Mouse (Mus musculus) forebrain, embryonic 12.5 days (tissue): ENCODE results near the gene Prh1. TPM values are rescaled to one million over a fixed set of nuclear protein-coding genes. Genes with fewer than 3 reads are reported as not detected.
"Not testable (repeated sequence)": the region's sequence is repeated elsewhere in the genome, so short reads cannot be mapped to it uniquely, and the experiment has no call there.

Experiments
- ATAC-seq: fragments of 200-750 bp; cut with Nextera tagmentation; 2 replicates; pipeline ENCODE4 v1.8.0; 2017; ENCODE audit warnings: moderate TSS enrichment; ENCODE audit not compliant: low FRiP score
- H3K27ac ChIP-seq: fragments of 300-500 bp; sonication (generic); 2 replicates; pipeline ENCODE4 v1.5.1; 2016; ENCODE audit warnings: mild to moderate bottlenecking
- H3K27me3 ChIP-seq: fragments of 300-500 bp; sonication (generic); 2 replicates; pipeline ENCODE4 v1.6.1; 2016; ENCODE audit warnings: mild to moderate bottlenecking
- H3K36me3 ChIP-seq: fragments of 300-500 bp; sonication (generic); replicated peaks from 2 replicates; pipeline ENCODE4 v1.6.1; 2016; ENCODE audit warnings: mild to moderate bottlenecking
- H3K4me1 ChIP-seq: fragments of 300-500 bp; sonication (generic); 2 replicates; pipeline ENCODE4 v1.6.1; 2016
- H3K4me2 ChIP-seq: fragments of 300-500 bp; sonication (generic); 2 replicates; pipeline ENCODE4 v1.6.1; 2016; ENCODE audit warnings: mild to moderate bottlenecking, moderate library complexity
- H3K4me3 ChIP-seq: fragments of 300-500 bp; sonication (generic); replicated peaks from 2 replicates; pipeline ENCODE4 v1.5.1; 2016; ENCODE audit warnings: mild to moderate bottlenecking
- H3K9ac ChIP-seq: fragments of 300-500 bp; sonication (generic); 2 replicates; pipeline ENCODE4 v1.6.1; 2016; ENCODE audit warnings: mild to moderate bottlenecking
- H3K9me3 ChIP-seq: fragments of 300-500 bp; sonication (generic); 2 replicates; pipeline ENCODE4 v1.6.1; 2016
- WGBS: fragments of 180-500 bp; shearing (Covaris S2); methylation state at CpG from one replicate; pipeline ENCODE4 v1.1.7; 2016; 5-methylcytosine and 5-hydroxymethylcytosine counted together
- polyA plus RNA-seq: library from polyadenylated mRNA; unstranded; fragments of >200 nt; fragmentation: Nextera tagmentation; extraction: Ambion mirVana; gene quantifications from 2 replicates; pipeline ENCODE4 v1.2.1, GENCODE M21; 2016

The Prh1 gene
- polyA plus RNA-seq: not detected in 2 replicates

DNA sequence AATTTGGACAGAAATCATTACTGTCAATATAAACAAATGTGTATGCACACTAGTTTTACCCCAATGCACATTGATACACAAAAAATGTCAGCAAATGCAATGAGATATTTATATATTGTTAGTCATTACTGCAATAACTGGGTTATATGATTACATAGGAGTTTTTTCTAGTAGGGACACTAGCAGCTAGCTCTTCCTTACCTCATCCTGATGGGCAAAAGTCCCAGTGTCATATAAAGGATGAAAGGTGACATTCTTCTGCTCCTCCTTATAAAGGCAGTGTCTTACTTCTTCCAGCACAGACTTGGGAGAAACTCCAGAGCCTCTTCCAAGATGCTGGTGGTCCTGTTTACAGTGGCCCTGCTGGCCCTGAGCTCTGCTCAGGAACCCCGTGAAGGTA is at the start of gene Prh1:
Prh1 (plus strand) TSS at position 301 of the 400 bp plus-strand sequence.
- WGBS: 83% methylated on average over 1 of the region's 1 CpGs

GRCm38 (mm10) chr6:132595613-132596012 is 26.0 kb downstream of the Prh1 start, which contains the start of gene Prp2:
Prp2 (plus strand) TSS chr6:132595913.
- not testable (repeated sequence) for H3K27ac ChIP-seq, ATAC-seq

More for the DNA sequence above, at the start of gene Prh1:
- H3K36me3 ChIP-seq, H3K4me1 ChIP-seq, H3K27me3 ChIP-seq, H3K4me2 ChIP-seq, H3K27ac ChIP-seq, ATAC-seq, H3K9ac ChIP-seq, H3K4me3 ChIP-seq: not testable (repeated sequence)
- peaks cover 11% of the 10 kb centered on the region; the same call in 1 of the 2 replicates for H3K9me3 ChIP-seq

More at GRCm38 (mm10) chr6:132595613-132596012, 26.0 kb downstream of the Prh1 start, which contains the start of gene Prp2:
- not testable (repeated sequence) for H3K36me3 ChIP-seq, H3K4me1 ChIP-seq, H3K9ac ChIP-seq, H3K4me2 ChIP-seq, H3K4me3 ChIP-seq, H3K27me3 ChIP-seq, H3K9me3 ChIP-seq
- 45% methylated on average over 2 of the region's 2 CpGs for WGBS

Other genes starting within 250 kb of the Prh1 start
- not detected in 2 replicates for gene Gm8882, start 205.7 kb upstream of the Prh1 start, polyA plus RNA-seq
- gene Prp2, start 26.1 kb downstream of the Prh1 start, polyA plus RNA-seq: not detected in 2 replicates
- gene A630073D07Rik, start 81.7 kb downstream of the Prh1 start, polyA plus RNA-seq: not detected in 2 replicates
- not detected in 2 replicates for gene Tas2r120, start 87.1 kb downstream of the Prh1 start, polyA plus RNA-seq
- gene Tas2r121, start 131.2 kb downstream of the Prh1 start, polyA plus RNA-seq: not detected in 2 replicates
- gene Tas2r122, start 142.1 kb downstream of the Prh1 start, polyA plus RNA-seq: not detected in 2 replicates
- gene Tas2r115, start 168.2 kb downstream of the Prh1 start, polyA plus RNA-seq: not detected in 2 replicates
- not detected in 2 replicates for gene Tas2r124, start 184.9 kb downstream of the Prh1 start, polyA plus RNA-seq
- gene Tas2r102, start 192.3 kb downstream of the Prh1 start, polyA plus RNA-seq: not detected in 2 replicates
- gene Tas2r136, start 208.4 kb downstream of the Prh1 start, polyA plus RNA-seq: not detected in 2 replicates
- gene Tas2r117, start 233.0 kb downstream of the Prh1 start, polyA plus RNA-seq: not detected in 2 replicates